Mouse (Mus musculus): ENCODE data around the gene Psmc3ip.
"Not testable (repeated sequence)": the region's sequence is repeated elsewhere in the genome, so short reads cannot be mapped to it uniquely, and the experiment has no call there.

Gene Psmc3ip

GRCm38 (mm10) chr11:101095314-101096024 is at the start of gene Psmc3ip:
TSS of gene Psmc3ip (minus strand) at chr11:101095436.
- peak; percentile 97 for ATAC-seq (ENCODE audit: low TSS enrichment)

GRCm38 (mm10) chr11:101143338-101144225 is 48.3 kb upstream of the Psmc3ip start:
- peak; percentile 47; the same call in 1 of the 2 replicates for ATAC-seq (ENCODE audit: low TSS enrichment)

- no peak for ATAC-seq (ENCODE audit: low TSS enrichment)
Measured at GRCm38 (mm10) chr11:101142215-101142967, 47.2 kb upstream of the Psmc3ip start.

GRCm38 (mm10) chr11:101141088-101141487 is 45.9 kb upstream of the Psmc3ip start:
- no peak for ATAC-seq (ENCODE audit: low TSS enrichment)

GRCm38 (mm10) chr11:101140164-101140819 is 45.1 kb upstream of the Psmc3ip start:
- ATAC-seq (ENCODE audit: low TSS enrichment): peak; percentile 44; the same call in 1 of the 2 replicates

GRCm38 (mm10) chr11:101138536-101139181 is 43.4 kb upstream of the Psmc3ip start:
- no peak for ATAC-seq (ENCODE audit: low TSS enrichment)

- no peak for ATAC-seq (ENCODE audit: low TSS enrichment)
Measured at GRCm38 (mm10) chr11:101137000-101137399, 41.8 kb upstream of the Psmc3ip start.

GRCm38 (mm10) chr11:101134217-101134865 is 39.1 kb upstream of the Psmc3ip start:
- ATAC-seq (ENCODE audit: low TSS enrichment): no peak

- no peak for ATAC-seq (ENCODE audit: low TSS enrichment)
Measured at GRCm38 (mm10) chr11:101133037-101133436, 37.8 kb upstream of the Psmc3ip start.

GRCm38 (mm10) chr11:101131701-101132100 is 36.5 kb upstream of the Psmc3ip start:
- ATAC-seq (ENCODE audit: low TSS enrichment): no peak

GRCm38 (mm10) chr11:101131187-101131586 is 36.0 kb upstream of the Psmc3ip start:
- ATAC-seq (ENCODE audit: low TSS enrichment): no peak

GRCm38 (mm10) chr11:101130056-101130756 is 35.0 kb upstream of the Psmc3ip start:
- no peak; the same call in 1 of the 2 replicates for ATAC-seq (ENCODE audit: low TSS enrichment)

- ATAC-seq (ENCODE audit: low TSS enrichment): no peak
Measured at GRCm38 (mm10) chr11:101128996-101129577, 33.9 kb upstream of the Psmc3ip start.

GRCm38 (mm10) chr11:101127075-101127474 is 31.8 kb upstream of the Psmc3ip start:
- ATAC-seq (ENCODE audit: low TSS enrichment): no peak

GRCm38 (mm10) chr11:101125008-101125407 is 29.8 kb upstream of the Psmc3ip start:
- not testable (repeated sequence) for ATAC-seq (ENCODE audit: low TSS enrichment)

GRCm38 (mm10) chr11:101124494-101124893 is 29.3 kb upstream of the Psmc3ip start:
- ATAC-seq (ENCODE audit: low TSS enrichment): not testable (repeated sequence)

GRCm38 (mm10) chr11:101120545-101121188 is 25.4 kb upstream of the Psmc3ip start:
- ATAC-seq (ENCODE audit: low TSS enrichment): no peak

- peak; percentile 92 for ATAC-seq (ENCODE audit: low TSS enrichment)
Measured at GRCm38 (mm10) chr11:101119761-101120544, 24.7 kb upstream of the Psmc3ip start, which contains the start of the genes Retreg3 and Tubg1. TSS of gene Retreg3 (minus strand) at chr11:101119893. TSS of gene Tubg1 (plus strand) at chr11:101119938.
